In the genomic region with DNA sequence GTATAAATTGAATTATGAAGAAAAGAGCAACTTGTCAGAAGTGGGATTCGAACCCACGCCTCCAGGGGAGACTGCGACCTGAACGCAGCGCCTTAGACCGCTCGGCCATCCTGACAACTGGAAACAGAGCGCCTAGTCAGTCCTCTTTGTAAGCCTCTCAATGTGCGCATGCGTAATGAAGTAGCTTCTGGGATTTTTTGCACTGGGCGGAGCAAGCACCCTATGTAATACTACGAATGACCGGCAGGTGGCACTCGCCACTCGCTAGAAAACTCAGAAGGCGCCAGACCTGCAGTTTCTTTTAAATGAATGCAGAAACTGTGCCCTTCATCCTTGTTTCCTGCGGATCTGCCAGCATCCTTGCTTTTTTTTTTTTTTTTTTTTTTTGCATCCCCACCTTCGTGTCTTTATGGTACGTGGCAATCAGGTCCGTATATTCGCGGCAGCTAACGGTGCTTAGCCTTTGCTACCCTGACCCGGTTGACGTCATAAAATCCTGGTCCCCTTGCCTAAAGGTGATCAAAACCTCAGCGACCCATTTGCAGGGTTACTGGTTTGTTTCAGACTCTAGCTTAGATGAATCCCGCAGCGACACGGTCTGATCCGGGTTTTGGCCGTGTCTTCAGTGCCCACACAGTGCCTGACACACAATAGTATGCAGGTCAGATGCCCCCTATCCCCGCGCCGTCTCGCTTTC, we compare ENCODE assay signal across 8 mouse cellular contexts. TPM values are rescaled to one million over a fixed set of nuclear protein-coding genes. Genes with fewer than 3 reads are reported as not detected.
DNase-seq lines count a peak whose midpoint lies in the region; ATAC-seq and TF ChIP-seq lines count a peak whose summit lies in the region.

No protein-coding gene starts in this region.

- no peaks in the 10 kb centered on the region for H3K4me1 ChIP-seq in forebrain, embryonic 14.5 days (ENCODE audit: control insufficient read depth, insufficient read depth, low read length)
- H3K4me1 ChIP-seq in lung, adult 2 months (ENCODE audit: control insufficient read depth, insufficient read depth, low read length), result peaks cover 7% of the 10 kb centered on the region; the same call in 1 of the 2 replicates

- H3K4me3 ChIP-seq in forebrain, embryonic 14.5 days (ENCODE audit: low read depth, low read length), result peak overlapping the region; percentile 42
- peak overlapping the region; percentile 61 for H3K4me3 ChIP-seq in lung, adult 2 months (replicated peaks; ENCODE audit: extremely low read depth, low read depth, low read length)

- under 1% methylated on average over 35 of the region's 35 CpGs for WGBS in forebrain, embryonic 14.5 days
- WGBS in lung, adult 2 months, result 1% methylated on average over 35 of the region's 35 CpGs

- H3K9ac ChIP-seq in forebrain, embryonic 14.5 days (ENCODE audit: low read length), result peak overlapping the region; percentile 70

- H3K9me3 ChIP-seq in forebrain, embryonic 14.5 days (replicated peaks; ENCODE audit: control insufficient read depth, low read length), result no peaks in the 10 kb centered on the region

- H3K36me3 ChIP-seq in forebrain, embryonic 14.5 days (ENCODE audit: control insufficient read depth, insufficient read depth, low read length), result no peaks in the 10 kb centered on the region

- peak overlapping the region; percentile 52; the same call in 1 of the 2 replicates for H3K27ac ChIP-seq in forebrain, embryonic 14.5 days (ENCODE audit: low read depth, low read length)

- H3K4me2 ChIP-seq in forebrain, embryonic 14.5 days (ENCODE audit: low read length), result peak overlapping the region; percentile 64

- peak; percentile 98 for DNase-seq in ES-CJ7 (ENCODE audit: low read depth, low spot score)
- DNase-seq in cerebellum, adult 11 months, result peak; percentile 99
- peak; percentile 98 for DNase-seq in forebrain, embryonic 14.5 days (ENCODE audit: low spot score)
- peak; percentile 89 for DNase-seq in heart, postnatal 25 days (ENCODE audit: low spot score)
- peak; percentile 99 to 100 for DNase-seq in layer of hippocampus, adult 18-20 months (ENCODE audit: low spot score in 2 of 2)
- peak; percentile 100 for DNase-seq in lung, adult 2 months
- DNase-seq in thymus, adult 18-20 months, result peak; percentile 83 to 91

- TF ChIP-seq POLR2A in lung, adult 2 months (IDR thresholded peaks at IDR 0.05; ENCODE audit: borderline replicate concordance, extremely low read depth, low read depth, low read length), result no peak

- intact Hi-C loops in heart, postnatal 25 days (cut with DNase I), result loop anchor here (1.0 to 2.0 kb wide), 4 partner anchors 37 to 175 kb away; partner anchors contain the start of gene Arl2bp

- ATAC-seq in forebrain, embryonic 14.5 days, result peak; percentile 92
- peak; percentile 87 for ATAC-seq in neutrophil, adult 5-6 weeks (ENCODE audit: extremely low read depth, insufficient number of reproducible peaks, low FRiP score, poor library complexity, severe bottlenecking)

- peak; percentile 91 for TF ChIP-seq CTCF in lung, adult 2 months (IDR thresholded peaks at IDR 0.05; ENCODE audit: insufficient read depth, low read length)

- no peaks in the 10 kb centered on the region for H3K27me3 ChIP-seq in forebrain, embryonic 14.5 days (replicated peaks; ENCODE audit: control insufficient read depth, insufficient read depth, low read length)

RNA-seq across cellular contexts. Expression of gene Pllp, which starts 8.0 kb away (rescaled TPM):
- polyA plus RNA-seq in forebrain, embryonic 14.5 days (2014; fragmentation: Nextera tagmentation; extraction: Ambion mirVana), result 0.71 and 1.2 TPM in 2 replicates
- under 1 TPM in 1 of 2 experiments, not detected in 1; 0.39 TPM for total RNA-seq in heart, postnatal 25 days (2021)
- 10 to 100 TPM; 37.0 to 42.6 TPM for total RNA-seq in layer of hippocampus, adult 18-20 months (2021)
- 108 and 172 TPM in 2 replicates for polyA plus RNA-seq in lung, adult 2 months (2012; rRNA removed)
- total RNA-seq in neutrophil, adult 5-6 weeks (2017), result 0.25 and 0.81 TPM in 2 replicates

RNA-seq across cellular contexts. Expression of gene Arl2bp, which starts 37.7 kb away (rescaled TPM):
- polyA plus RNA-seq in forebrain, embryonic 14.5 days (2014; fragmentation: Nextera tagmentation; extraction: Ambion mirVana), result 89.3 and 101 TPM in 2 replicates
- 10 to 100 TPM; 82.3 to 84.2 TPM for total RNA-seq in heart, postnatal 25 days (2021)
- 100 to 1,000 TPM; 138 to 153 TPM for total RNA-seq in layer of hippocampus, adult 18-20 months (2021)
- 104 and 126 TPM in 2 replicates for polyA plus RNA-seq in lung, adult 2 months (2012; rRNA removed)
- total RNA-seq in neutrophil, adult 5-6 weeks (2017), result 83.4 and 139 TPM in 2 replicates

RNA-seq across cellular contexts. Expression of gene Ccl22, which starts 41.3 kb away (rescaled TPM):
- not detected in 2 replicates for polyA plus RNA-seq in forebrain, embryonic 14.5 days (2014; fragmentation: Nextera tagmentation; extraction: Ambion mirVana)
- total RNA-seq in heart, postnatal 25 days (2021), result not detected
- total RNA-seq in layer of hippocampus, adult 18-20 months (2021), result under 1 TPM; 0.15 to 0.23 TPM
- polyA plus RNA-seq in lung, adult 2 months (2012; rRNA removed), result 11.8 and 11.9 TPM in 2 replicates
- not detected in 2 replicates for total RNA-seq in neutrophil, adult 5-6 weeks (2017)

Comparison
In these comparisons a context has a peak if more than half of its experiments do, and no peak if none do; other contexts are left out.
1. Peak in every context shown above with its lines: DNase-seq, ATAC-seq, H3K4me3 ChIP-seq and H3K27ac ChIP-seq.
2. RNA of gene Pllp, which starts 8.0 kb away (total RNA-seq): 37.0 to 42.6 TPM in layer of hippocampus, adult 18-20 months; 0.25 to 0.81 TPM in neutrophil, adult 5-6 weeks and 0.39 TPM in heart, postnatal 25 days; every median in the first group is over 10 times any median in the second.